Mouse (Mus musculus): Measurements from ENCODE around the gene 6330409D20Rik. TPM values are rescaled to one million over a fixed set of nuclear protein-coding genes. Genes with fewer than 3 reads are reported as not detected.

6330409D20Rik gene
- polyA plus RNA-seq, 1 experiment: 0.20 TPM

- no peaks in the 10 kb centered on the region for H3K36me3 ChIP-seq (ENCODE audit: control insufficient read depth, insufficient read depth, low read length)
- H3K27me3 ChIP-seq (ENCODE audit: control insufficient read depth, insufficient read depth, low read length): no peaks in the 10 kb centered on the region
- 3% methylated on average over 6 of the region's 6 CpGs for WGBS
- peak overlapping the region; percentile 24 for H3K4me3 ChIP-seq (ENCODE audit: control insufficient read depth, insufficient read depth, low read length)
- H3K4me1 ChIP-seq (replicated peaks; ENCODE audit: control insufficient read depth, insufficient read depth, low read length): peaks cover 60% of the 10 kb centered on the region
- TF ChIP-seq POLR2A (IDR thresholded peaks at IDR 0.05; ENCODE audit: control insufficient read depth, extremely low read depth, insufficient read depth, low read length, poor library complexity) (0 out of 2 replicates have a peak, but pooled peaks have one; percentile 47), CTCF (IDR thresholded peaks at IDR 0.05; ENCODE audit: borderline replicate concordance, control insufficient read depth, extremely low read depth, insufficient read depth, low read length, poor library complexity) (0 out of 2 replicates have a peak, but pooled peaks have one; percentile 26)
- peak overlapping the region; percentile 78 for H3K27ac ChIP-seq (ENCODE audit: control insufficient read depth, insufficient read depth, low read length)
- peak; percentile 88 for DNase-seq
Observed at GRCm38 (mm10) chr2:32778081-32778480, 37.3 kb upstream of the 6330409D20Rik start.

- WGBS: 49% methylated on average over 22 of the region's 22 CpGs
- no peaks in the 10 kb centered on the region for H3K27me3 ChIP-seq (ENCODE audit: control insufficient read depth, insufficient read depth, low read length)
- TF ChIP-seq POLR2A (IDR thresholded peaks at IDR 0.05; ENCODE audit: control insufficient read depth, extremely low read depth, insufficient read depth, low read length, poor library complexity): no peak
- no peak for TF ChIP-seq CTCF (IDR thresholded peaks at IDR 0.05; ENCODE audit: borderline replicate concordance, control insufficient read depth, extremely low read depth, insufficient read depth, low read length, poor library complexity)
- DNase-seq: no peak
- no peaks in the 10 kb centered on the region for H3K36me3 ChIP-seq (ENCODE audit: control insufficient read depth, insufficient read depth, low read length)
- H3K4me1 ChIP-seq (replicated peaks; ENCODE audit: control insufficient read depth, insufficient read depth, low read length): peaks cover 64% of the 10 kb centered on the region
- peak overlapping the region; percentile 78 for H3K4me3 ChIP-seq (ENCODE audit: control insufficient read depth, insufficient read depth, low read length)
- H3K27ac ChIP-seq (ENCODE audit: control insufficient read depth, insufficient read depth, low read length): no peak overlapping the region
Observed at GRCm38 (mm10) chr2:32776192-32776591, 35.4 kb upstream of the 6330409D20Rik start.

DNA sequence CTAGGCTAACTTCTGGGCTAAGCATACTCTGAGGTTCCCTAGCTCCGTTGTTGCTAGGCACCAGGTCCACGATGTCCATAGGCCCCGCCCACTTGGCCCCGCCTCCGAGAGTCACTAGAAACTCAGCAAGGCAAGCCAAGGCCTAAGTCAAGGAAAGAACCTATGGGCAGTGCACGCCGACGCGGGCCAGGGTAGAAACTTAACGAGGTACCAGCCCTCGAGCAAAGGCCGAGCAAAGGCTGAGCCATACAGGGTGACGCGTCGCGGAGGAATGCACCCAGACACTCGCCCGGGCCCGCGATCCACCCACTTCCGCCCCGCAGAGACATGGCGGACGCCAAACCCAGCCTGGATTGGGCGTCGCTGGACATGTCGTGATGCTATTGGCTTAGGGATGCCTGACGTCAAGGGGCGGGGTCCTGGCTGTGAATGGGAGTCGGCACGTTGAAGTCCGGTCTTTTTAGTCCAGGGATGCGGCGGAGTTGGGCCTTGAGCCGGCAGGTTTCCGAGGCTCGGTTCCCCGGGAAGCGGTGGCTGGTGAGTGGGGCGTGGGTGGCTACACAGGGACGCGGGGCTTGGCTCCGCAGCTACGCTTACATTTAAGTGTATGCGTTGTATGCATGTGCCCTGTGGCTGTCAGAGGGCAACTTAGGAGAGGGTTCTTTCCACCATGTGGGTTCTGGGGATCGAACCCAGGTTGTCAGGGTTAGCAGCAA, 34.7 kb upstream of the 6330409D20Rik start, which contains the start of the genes Ttc16 and Ptrh1:
TSS of gene Ttc16 (minus strand) at position 275 of the 716 bp plus-strand sequence.
TSS of gene Ptrh1 (plus strand) at position 428 of the 716 bp plus-strand sequence.
- under 1% methylated on average over 46 of the region's 46 CpGs for WGBS
- DNase-seq: peak; percentile 98
- TF ChIP-seq CTCF (IDR thresholded peaks at IDR 0.05; ENCODE audit: borderline replicate concordance, control insufficient read depth, extremely low read depth, insufficient read depth, low read length, poor library complexity): 0 out of 2 replicates have a peak, but pooled peaks have one; percentile 22
- TF ChIP-seq POLR2A (IDR thresholded peaks at IDR 0.05; ENCODE audit: control insufficient read depth, extremely low read depth, insufficient read depth, low read length, poor library complexity): 0 out of 2 replicates have a peak, but pooled peaks have one; percentile 56
- Histone ChIP-seq H3K27me3 (ENCODE audit: control insufficient read depth, insufficient read depth, low read length) (no peaks in the 10 kb centered on the region), H3K27ac (ENCODE audit: control insufficient read depth, insufficient read depth, low read length) (peak within 1 kb of the TSS; percentile 0; the same call in 1 of the 2 replicates), H3K4me3 (ENCODE audit: control insufficient read depth, insufficient read depth, low read length) (peak within 1 kb of the TSS; percentile 78), H3K4me1 (replicated peaks; ENCODE audit: control insufficient read depth, insufficient read depth, low read length) (peaks cover 62% of the 10 kb centered on the region), H3K36me3 (ENCODE audit: control insufficient read depth, insufficient read depth, low read length) (no peaks in the 10 kb centered on the region)

DNA sequence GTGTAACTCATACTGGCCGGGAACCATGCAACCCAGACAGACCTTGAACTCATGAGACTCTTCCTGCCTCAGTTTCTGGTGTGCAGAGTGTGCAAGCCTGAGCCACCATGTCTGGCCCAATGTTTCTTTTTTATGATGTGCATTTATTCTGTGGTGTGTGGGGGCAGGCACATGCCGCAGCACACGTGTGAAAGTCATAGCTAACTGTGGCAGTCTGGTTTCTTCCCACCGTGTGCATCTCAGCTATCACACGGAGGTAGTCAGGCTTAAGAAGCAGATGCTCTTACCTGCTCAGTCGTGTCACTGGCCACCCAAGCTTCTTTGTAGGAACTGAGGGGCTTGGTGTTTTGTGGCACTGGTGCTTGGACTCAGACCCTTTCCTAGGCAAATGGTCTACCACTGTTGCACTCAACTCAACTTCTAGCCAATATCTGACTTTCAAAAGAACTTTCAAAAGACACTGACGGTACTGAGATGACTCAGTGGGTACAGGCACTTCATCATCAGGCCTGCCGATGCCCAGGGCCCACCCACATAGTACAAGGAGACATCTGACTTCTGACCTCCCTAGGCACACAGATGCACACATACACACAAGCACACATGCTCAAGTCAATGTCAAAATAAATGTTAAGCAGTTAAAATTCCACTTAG, 31.9 kb upstream of the 6330409D20Rik start:
- no peak for DNase-seq
- Histone ChIP-seq H3K4me1 (replicated peaks; ENCODE audit: control insufficient read depth, insufficient read depth, low read length) (peaks cover 44% of the 10 kb centered on the region), H3K36me3 (ENCODE audit: control insufficient read depth, insufficient read depth, low read length) (no peaks in the 10 kb centered on the region), H3K4me3 (ENCODE audit: control insufficient read depth, insufficient read depth, low read length) (no peak overlapping the region), H3K27me3 (ENCODE audit: control insufficient read depth, insufficient read depth, low read length) (no peaks in the 10 kb centered on the region), H3K27ac (ENCODE audit: control insufficient read depth, insufficient read depth, low read length) (no peak overlapping the region)
- 88% methylated on average over 8 of the region's 8 CpGs for whole genome bisulfite sequencing
- TF ChIP-seq CTCF (IDR thresholded peaks at IDR 0.05; ENCODE audit: borderline replicate concordance, control insufficient read depth, extremely low read depth, insufficient read depth, low read length, poor library complexity) (no peak), POLR2A (IDR thresholded peaks at IDR 0.05; ENCODE audit: control insufficient read depth, extremely low read depth, insufficient read depth, low read length, poor library complexity) (no peak)

GRCm38 (mm10) chr2:32771886-32772285, 31.1 kb upstream of the 6330409D20Rik start:
- H3K4me3 ChIP-seq (ENCODE audit: control insufficient read depth, insufficient read depth, low read length): no peak overlapping the region
- no peaks in the 10 kb centered on the region for H3K27me3 ChIP-seq (ENCODE audit: control insufficient read depth, insufficient read depth, low read length)
- no peak overlapping the region for H3K27ac ChIP-seq (ENCODE audit: control insufficient read depth, insufficient read depth, low read length)
- H3K36me3 ChIP-seq (ENCODE audit: control insufficient read depth, insufficient read depth, low read length): no peaks in the 10 kb centered on the region
- DNase-seq: no peak
- 73% methylated on average over 12 of the region's 12 CpGs for whole genome bisulfite sequencing
- TF ChIP-seq CTCF (IDR thresholded peaks at IDR 0.05; ENCODE audit: borderline replicate concordance, control insufficient read depth, extremely low read depth, insufficient read depth, low read length, poor library complexity) (no peak), POLR2A (IDR thresholded peaks at IDR 0.05; ENCODE audit: control insufficient read depth, extremely low read depth, insufficient read depth, low read length, poor library complexity) (no peak)
- H3K4me1 ChIP-seq (replicated peaks; ENCODE audit: control insufficient read depth, insufficient read depth, low read length): peaks cover 37% of the 10 kb centered on the region

- no peaks in the 10 kb centered on the region for H3K36me3 ChIP-seq (ENCODE audit: control insufficient read depth, insufficient read depth, low read length)
- H3K27ac ChIP-seq (ENCODE audit: control insufficient read depth, insufficient read depth, low read length): no peak overlapping the region
- no peak for TF ChIP-seq POLR2A (IDR thresholded peaks at IDR 0.05; ENCODE audit: control insufficient read depth, extremely low read depth, insufficient read depth, low read length, poor library complexity)
- TF ChIP-seq CTCF (IDR thresholded peaks at IDR 0.05; ENCODE audit: borderline replicate concordance, control insufficient read depth, extremely low read depth, insufficient read depth, low read length, poor library complexity): no peak
- H3K27me3 ChIP-seq (ENCODE audit: control insufficient read depth, insufficient read depth, low read length): no peaks in the 10 kb centered on the region
- H3K4me3 ChIP-seq (ENCODE audit: control insufficient read depth, insufficient read depth, low read length): no peak overlapping the region
- no peak for DNase-seq
- peaks cover 22% of the 10 kb centered on the region for H3K4me1 ChIP-seq (replicated peaks; ENCODE audit: control insufficient read depth, insufficient read depth, low read length)
- 94% methylated on average over 5 of the region's 5 CpGs for WGBS
Observed at GRCm38 (mm10) chr2:32769327-32770085, 28.7 kb upstream of the 6330409D20Rik start.
